Comparison of ENCODE assay signal across 17 mouse cellular contexts in the genomic region with DNA sequence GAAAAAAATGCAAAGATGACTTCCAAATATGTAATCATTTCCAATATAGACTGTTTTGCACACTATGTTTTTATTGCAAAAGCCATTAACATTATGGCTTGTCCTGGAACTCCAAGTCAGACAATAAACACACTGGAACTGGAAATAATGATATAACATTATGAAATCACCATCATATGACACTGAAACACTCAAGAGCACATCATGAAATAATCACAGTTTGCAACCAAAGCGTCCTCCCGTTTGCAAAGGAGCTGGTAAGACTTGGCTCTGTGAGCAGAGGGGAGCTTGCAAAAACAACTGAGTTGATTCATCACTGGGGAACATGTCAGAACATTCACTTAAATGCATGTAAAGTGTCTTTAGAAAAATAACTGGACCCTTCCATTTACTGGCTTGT.
"Had no signal": no experiment of that assay in that cellular context is flagged by ENCODE, and none has a peak within 500 bp of the region (broad histone marks: within the 10 kb centered on the region; RNA-seq: fewer than 3 reads in every experiment).

No protein-coding gene starts in this region.

- DNase-seq: kidney, adult 18-20 months; kidney, adult 9 months; kidney, postnatal 14 days; kidney, postnatal 4 days; left cerebral cortex, postnatal 4 days; liver, postnatal 0 days; midbrain, embryonic 14.5 days; thymus, adult 2 months; thymus, postnatal 25 days had no signal

- H3K4me3 ChIP-seq: limb, embryonic 12.5 days; limb, embryonic 15.5 days; megakaryocyte, embryonic 14.5 days; midbrain, embryonic 10.5 days had no signal

- H3K27me3 ChIP-seq: limb, embryonic 12.5 days; limb, embryonic 15.5 days; megakaryocyte, embryonic 14.5 days had no signal

- H3K9me3 ChIP-seq: limb, embryonic 12.5 days; limb, embryonic 15.5 days; midbrain, embryonic 10.5 days had no signal

- H3K9ac ChIP-seq: limb, embryonic 12.5 days; limb, embryonic 15.5 days; liver, embryonic 14.5 days; liver, postnatal 0 days had no signal

- H3K36me3 ChIP-seq: limb, embryonic 12.5 days; limb, embryonic 15.5 days; midbrain, embryonic 10.5 days had no signal

- ATAC-seq: intestine, embryonic 16.5 days; liver, postnatal 0 days had no signal

- H3K4me2 ChIP-seq: limb, embryonic 12.5 days; limb, embryonic 15.5 days; liver, embryonic 11.5 days had no signal

- H3K4me1 ChIP-seq: limb, embryonic 12.5 days; megakaryocyte, embryonic 14.5 days; midbrain, embryonic 10.5 days had no signal

- H3K27ac ChIP-seq: limb, embryonic 12.5 days; limb, embryonic 15.5 days; liver, embryonic 14.5 days; midbrain, embryonic 10.5 days; stomach, postnatal 0 days had no signal
